Mouse (Mus musculus) liver, adult 2 months (tissue): ENCODE results near the gene Lrch1. TPM values are rescaled to one million over a fixed set of nuclear protein-coding genes. Genes with fewer than 3 reads are reported as not detected.

Source experiments
- DNase-seq: peaks from one replicate; pipeline ENCODE4 v3.0.0-alpha.2; 2011; ENCODE audit warnings: low read depth, low spot score; ENCODE audit errors: extremely low read depth
- H3K27ac ChIP-seq: fragments of 200-500 bp; replicated peaks from 2 replicates; pipeline ENCODE4 v1.5.1; 2012; ENCODE audit warnings: low read depth, mild to moderate bottlenecking, control low read depth, inconsistent platforms, low read length; ENCODE audit not compliant: insufficient read depth
- H3K27me3 ChIP-seq: fragments of 200-500 bp; 2 replicates; pipeline ENCODE4 v1.6.1; 2012; ENCODE audit warnings: mild to moderate bottlenecking, moderate library complexity, low read length, inconsistent platforms; ENCODE audit not compliant: control insufficient read depth, insufficient read depth
- H3K36me3 ChIP-seq: fragments of 200-500 bp; 2 replicates; pipeline ENCODE4 v1.6.1; 2012; ENCODE audit warnings: low read length, inconsistent platforms; ENCODE audit not compliant: control insufficient read depth, insufficient read depth
- H3K4me1 ChIP-seq: fragments of 200-500 bp; 2 replicates; pipeline ENCODE4 v1.6.1; 2011; ENCODE audit warnings: low read length; ENCODE audit not compliant: control insufficient read depth, insufficient read depth
- H3K4me3 ChIP-seq: fragments of 200-500 bp; 2 replicates; pipeline ENCODE4 v1.5.1; 2011; ENCODE audit warnings: low read depth, mild to moderate bottlenecking, control low read depth, low read length, moderate library complexity; ENCODE audit not compliant: insufficient read depth
- H3K79me2 ChIP-seq: fragments of 200-500 bp; 2 replicates; pipeline ENCODE4 v1.6.1; 2012; ENCODE audit warnings: inconsistent platforms, mild to moderate bottlenecking, low read length, moderate library complexity; ENCODE audit not compliant: control insufficient read depth, insufficient read depth
- H3K9ac ChIP-seq: fragments of 200-500 bp; 2 replicates; pipeline ENCODE4 v1.6.1; 2012; ENCODE audit warnings: low read depth, mild to moderate bottlenecking, control low read depth, inconsistent platforms, low read length
- CTCF ChIP-seq: fragments of 200-500 bp; IDR thresholded peaks from 2 replicates; pipeline ENCODE4 v1.5.1; 2011; ENCODE audit warnings: low read depth, low read length, control low read depth
- POLR2A ChIP-seq: fragments of 200-500 bp; IDR thresholded peaks from 2 replicates; pipeline ENCODE4 v1.6.1; 2011; ENCODE audit warnings: low read length, control low read depth; ENCODE audit not compliant: insufficient read depth; ENCODE audit errors: extremely low read depth
- WGBS: fragments of 180-500 bp; shearing (Covaris S2); methylation state at CpG from one replicate; pipeline ENCODE4 v1.1.7; 2018; 5-methylcytosine and 5-hydroxymethylcytosine counted together
- polyA plus RNA-seq: library from polyadenylated mRNA; depleted of rRNA; stranded (reverse); fragments of >200 nt; gene quantifications from 2 replicates; pipeline ENCODE4 v1.2.3, GENCODE M21; 2012
- total RNA-seq: library from RNA; depleted of rRNA; stranded (reverse); fragments of >200 nt; gene quantifications from 2 replicates; pipeline ENCODE4 v1.2.3, GENCODE M21; 2014

The Lrch1 gene
- total and polyA plus RNA-seq, 2 experiments: 2.7 to 6.5 TPM

DNA sequence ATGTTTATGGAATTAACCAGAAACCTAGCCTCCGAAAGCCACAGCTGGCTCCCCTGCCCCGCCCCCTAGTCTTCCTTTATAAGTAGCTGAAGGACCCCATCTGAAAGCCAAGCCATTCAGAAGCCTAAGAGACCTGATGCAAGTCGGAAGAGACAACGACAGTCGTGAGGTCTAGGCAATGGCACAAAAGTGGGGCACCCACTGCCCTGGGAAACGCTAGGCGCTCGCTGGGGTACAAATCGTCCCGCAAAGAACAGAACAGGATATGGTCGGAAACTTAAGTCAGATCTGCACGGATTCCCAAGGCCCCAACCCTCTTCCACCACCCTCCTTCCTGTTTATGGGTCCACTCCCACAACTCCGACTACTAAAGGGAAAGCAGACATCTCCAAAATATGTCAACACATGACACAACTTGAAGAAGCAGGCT lies 1.3 kb downstream of the Lrch1 start:
- no peak for TF ChIP-seq POLR2A
- TF ChIP-seq CTCF: no peak
- Histone ChIP-seq H3K4me1 (peaks cover 20% of the 10 kb centered on the region; the same call in 1 of the 2 replicates), H3K27ac (peak overlapping the region; percentile 87), H3K36me3 (no peaks in the 10 kb centered on the region), H3K79me2 (peaks cover 26% of the 10 kb centered on the region), H3K27me3 (no peaks in the 10 kb centered on the region), H3K4me3 (peak overlapping the region; percentile 97), H3K9ac (peak overlapping the region; percentile 98)
- DNase-seq: peak; percentile 55
- WGBS: 11% methylated on average over 13 of the region's 13 CpGs

DNA sequence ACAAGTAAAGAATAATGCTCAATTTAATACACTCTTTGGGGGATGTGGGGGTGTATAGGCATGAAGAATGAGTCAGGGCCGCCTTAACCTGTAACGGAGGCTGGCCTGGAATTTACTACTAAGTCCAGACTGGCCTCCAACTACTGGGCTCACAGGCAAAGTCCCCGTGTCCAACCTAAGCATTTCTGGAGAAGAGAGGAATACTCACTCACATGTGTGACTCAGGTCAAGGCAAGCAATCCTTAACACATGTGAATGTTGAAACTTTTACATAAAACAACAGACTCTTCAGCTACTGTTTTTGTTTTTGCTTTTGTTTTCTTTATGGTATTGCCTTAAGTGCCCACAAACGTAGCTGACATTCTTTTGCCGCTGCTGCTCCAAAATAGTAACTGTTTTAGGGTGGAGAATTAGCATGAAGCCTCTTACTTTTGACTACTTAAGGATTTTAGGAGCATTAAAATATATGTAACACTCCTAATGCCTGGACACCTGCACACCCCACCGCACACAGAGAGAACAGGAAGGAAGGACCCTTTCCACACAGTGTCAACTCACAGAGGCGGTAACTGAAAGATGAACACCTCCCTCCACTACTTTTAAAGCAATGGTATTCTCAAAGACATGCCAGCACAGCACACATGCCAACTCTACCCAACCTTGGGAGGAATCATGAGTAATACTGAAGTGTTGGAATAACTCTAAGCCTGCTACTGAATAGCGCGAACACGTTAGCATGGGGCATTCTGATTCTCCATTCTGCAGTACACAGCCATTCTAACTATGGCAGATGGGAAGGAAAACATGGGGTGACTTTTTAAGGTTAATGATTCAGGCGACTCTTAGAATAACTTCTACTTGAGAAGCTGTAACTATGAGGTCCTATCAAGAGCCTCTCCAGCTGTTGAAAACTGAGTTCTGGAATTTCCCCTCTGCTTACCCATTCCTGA lies 2.1 kb downstream of the Lrch1 start:
- H3K4me1 ChIP-seq: peaks cover 20% of the 10 kb centered on the region; the same call in 1 of the 2 replicates
- H3K9ac ChIP-seq: no peak overlapping the region
- peak overlapping the region; percentile 87; the same call in 1 of the 2 replicates for H3K27ac ChIP-seq
- no peaks in the 10 kb centered on the region for H3K36me3 ChIP-seq
- no peak for DNase-seq
- peaks cover 34% of the 10 kb centered on the region for H3K79me2 ChIP-seq
- H3K4me3 ChIP-seq: 0 out of 2 replicates have a peak overlapping the region, but pooled peaks have one; percentile 20
- 75% methylated on average over 11 of the region's 11 CpGs for WGBS
- H3K27me3 ChIP-seq: no peaks in the 10 kb centered on the region
- TF ChIP-seq POLR2A (no peak), CTCF (no peak)

DNA sequence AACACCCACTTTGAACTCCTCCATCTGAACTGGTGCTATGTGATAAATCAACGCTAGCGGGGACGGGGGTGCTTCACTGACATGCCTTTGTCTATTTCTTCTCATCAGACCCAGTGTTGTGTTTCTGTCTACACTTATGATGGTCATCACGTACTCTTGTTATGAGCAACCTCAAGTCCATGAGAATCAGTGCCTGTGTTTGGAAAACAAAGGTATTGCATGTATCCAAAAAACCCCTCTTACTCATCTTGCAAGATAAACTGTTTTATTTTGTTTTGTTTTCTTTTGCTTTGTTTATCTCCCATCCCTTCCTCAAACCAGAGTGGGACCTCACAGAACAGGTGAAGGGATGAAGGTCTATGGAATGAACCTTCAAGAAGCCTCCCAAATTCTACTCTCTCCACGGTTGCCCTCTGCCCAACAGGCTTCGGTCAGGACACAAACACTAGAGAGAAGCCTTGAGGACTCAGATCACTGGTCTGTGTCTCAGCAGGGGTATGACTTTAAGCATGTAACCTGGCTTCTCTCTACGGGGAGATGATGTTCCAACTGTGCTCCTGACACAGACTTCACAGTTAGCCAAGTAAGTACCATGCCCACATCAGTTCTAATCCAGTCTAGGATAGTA lies 3.4 kb downstream of the Lrch1 start:
- 85% methylated on average over 7 of the region's 7 CpGs for WGBS
- DNase-seq: no peak
- no peaks in the 10 kb centered on the region for H3K36me3 ChIP-seq
- H3K27ac ChIP-seq: no peak overlapping the region; the same call in 1 of the 2 replicates
- TF ChIP-seq CTCF (no peak), POLR2A (no peak)
- no peak overlapping the region for H3K9ac ChIP-seq
- H3K4me3 ChIP-seq: no peak overlapping the region
- peaks cover 42% of the 10 kb centered on the region for H3K79me2 ChIP-seq
- H3K27me3 ChIP-seq: no peaks in the 10 kb centered on the region
- H3K4me1 ChIP-seq: peaks cover 20% of the 10 kb centered on the region; the same call in 1 of the 2 replicates

DNA sequence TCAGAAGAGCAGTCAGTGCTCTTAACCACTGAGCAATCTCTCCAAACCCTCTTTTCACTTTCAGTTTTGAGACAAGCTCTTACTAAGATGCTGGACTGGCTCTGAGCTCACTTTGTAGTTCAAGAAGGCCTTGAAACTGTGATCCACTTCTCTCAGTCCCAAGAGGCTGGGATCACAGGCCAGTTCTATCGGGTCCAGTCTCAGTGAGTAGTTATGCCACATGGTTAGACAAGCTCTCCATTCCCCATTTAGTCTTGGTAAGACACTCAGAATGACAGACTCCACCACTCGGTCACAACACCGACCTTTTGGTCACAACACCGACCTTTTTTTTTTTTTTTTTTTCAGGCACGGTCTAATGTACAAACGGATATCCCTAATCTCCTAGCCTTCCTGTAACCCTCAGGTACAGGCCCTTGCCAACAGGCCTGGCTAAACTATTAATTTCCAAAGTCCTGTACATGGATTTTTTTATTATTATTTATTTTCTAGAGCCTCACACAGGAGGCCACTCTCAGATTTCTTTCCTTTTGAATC lies 4.0 kb downstream of the Lrch1 start:
- Histone ChIP-seq H3K9ac (no peak overlapping the region), H3K36me3 (no peaks in the 10 kb centered on the region), H3K27me3 (no peaks in the 10 kb centered on the region), H3K27ac (0 out of 2 replicates have a peak overlapping the region, but pooled peaks have one; percentile 19), H3K4me1 (peaks cover 19% of the 10 kb centered on the region; the same call in 1 of the 2 replicates), H3K79me2 (peaks cover 45% of the 10 kb centered on the region), H3K4me3 (no peak overlapping the region)
- TF ChIP-seq CTCF (no peak), POLR2A (no peak)
- WGBS: 19% methylated on average over 6 of the region's 6 CpGs
- peak; percentile 69 for DNase-seq

DNA sequence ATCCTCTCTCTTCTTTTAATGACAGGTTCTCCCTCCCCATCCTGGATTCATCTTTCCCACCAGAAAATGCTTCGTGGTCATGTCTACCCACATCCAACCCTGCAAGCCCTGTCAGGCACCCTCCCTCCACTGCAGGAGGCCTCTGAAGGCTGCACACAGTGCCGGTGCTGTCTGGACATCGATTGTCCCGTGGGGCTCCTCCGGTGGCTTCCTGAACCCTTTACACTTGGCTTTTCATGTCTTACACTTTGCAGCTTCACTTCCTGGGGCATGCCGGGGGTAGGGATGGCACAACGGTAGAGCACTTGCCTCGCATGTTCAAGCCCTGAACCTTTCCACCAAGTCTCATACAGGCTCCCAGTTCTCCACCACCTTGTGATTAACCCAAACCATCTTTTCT lies 4.7 kb downstream of the Lrch1 start:
- Histone ChIP-seq H3K27ac (no peak overlapping the region), H3K79me2 (peaks cover 50% of the 10 kb centered on the region), H3K9ac (no peak overlapping the region), H3K27me3 (no peaks in the 10 kb centered on the region), H3K36me3 (no peaks in the 10 kb centered on the region), H3K4me1 (peaks cover 19% of the 10 kb centered on the region; the same call in 1 of the 2 replicates), H3K4me3 (no peak overlapping the region)
- DNase-seq: no peak
- TF ChIP-seq POLR2A (no peak), CTCF (no peak)
- WGBS: 79% methylated on average over 8 of the region's 8 CpGs
